Mouse (Mus musculus): ENCODE results near the gene Rab8a. TPM values are rescaled to one million over a fixed set of nuclear protein-coding genes. Genes with fewer than 3 reads are reported as not detected.

The Rab8a gene
- polyA plus RNA-seq, 1 experiment from 2014 or later = 457 TPM

DNA sequence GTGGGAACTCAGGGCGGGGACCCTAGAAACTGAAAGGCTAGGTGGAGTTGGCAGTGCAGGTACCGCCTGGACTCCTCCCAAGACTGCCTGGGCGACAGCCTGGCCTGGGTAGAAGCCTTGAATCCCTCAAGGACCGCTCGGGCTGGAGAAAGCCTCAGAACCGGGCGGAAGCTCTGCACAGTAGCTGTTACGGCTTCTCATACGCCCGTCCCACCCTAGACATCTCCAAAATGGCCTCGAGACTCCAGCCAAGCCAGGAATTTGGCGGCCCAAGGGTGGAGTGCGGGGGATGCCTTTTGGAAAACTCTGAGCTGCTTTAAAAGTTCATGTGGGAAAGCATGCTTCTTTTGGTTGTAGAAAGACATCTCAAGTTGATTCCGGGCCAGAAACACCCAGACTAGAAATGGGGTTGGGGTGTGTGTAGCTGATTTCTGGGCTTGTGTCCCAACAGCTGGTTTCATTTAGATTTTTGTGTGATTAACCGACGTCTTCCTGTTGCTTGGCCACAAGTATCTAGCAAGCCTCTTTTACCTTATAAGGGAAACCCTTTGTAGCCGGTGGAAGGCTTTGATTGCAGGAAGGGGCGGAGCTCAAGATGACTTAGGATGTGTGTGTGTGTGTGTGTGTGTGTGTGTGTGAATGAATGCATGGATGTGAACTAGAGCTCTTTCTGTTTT, 24.6 kb upstream of the Rab8a start:
- H3K79me2 ChIP-seq (ENCODE audit: inconsistent target) = peaks cover 59% of the 10 kb centered on the region
- H3K27ac ChIP-seq = peak overlapping the region; percentile 99
- peak overlapping the region; percentile 97 for H3K4me3 ChIP-seq (ENCODE audit: inconsistent target)
- peaks cover 32% of the 10 kb centered on the region for H3K36me3 ChIP-seq (ENCODE audit: inconsistent target)
- WGBS (ENCODE audit: missing documents) = 2% methylated on average over 16 of the region's 18 CpGs

GRCm38 (mm10) chr8:72137431-72137830, 23.6 kb upstream of the Rab8a start:
- Histone ChIP-seq H3K36me3 (ENCODE audit: inconsistent target) (peaks cover 41% of the 10 kb centered on the region), H3K4me3 (ENCODE audit: inconsistent target) (peak overlapping the region; percentile 97), H3K27ac (peak overlapping the region; percentile 99), H3K79me2 (ENCODE audit: inconsistent target) (peaks cover 69% of the 10 kb centered on the region)
- 75% methylated on average over 2 of the region's 2 CpGs for WGBS (ENCODE audit: missing documents)

DNA sequence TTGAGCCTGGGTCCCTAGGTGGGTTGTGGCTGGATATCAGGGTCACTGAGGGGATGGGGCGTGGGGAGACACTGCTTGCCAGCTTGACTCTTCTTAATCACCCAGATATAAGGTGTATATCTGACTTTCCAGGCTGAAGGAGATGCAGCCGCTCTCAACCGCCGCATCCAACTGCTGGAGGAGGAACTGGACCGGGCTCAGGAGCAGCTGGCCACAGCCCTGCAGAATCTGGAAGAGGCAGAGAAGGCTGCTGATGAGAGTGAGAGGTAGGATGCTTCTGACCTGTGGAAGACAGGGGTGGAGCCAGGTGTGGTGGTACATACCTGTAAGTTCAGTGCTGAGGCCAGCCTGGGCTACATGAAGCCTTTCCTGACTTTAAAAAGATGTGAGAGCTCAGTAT, 22.5 kb upstream of the Rab8a start:
- WGBS (ENCODE audit: missing documents) = 98% methylated on average over 5 of the region's 5 CpGs
- H3K79me2 ChIP-seq (ENCODE audit: inconsistent target) = peaks cover 79% of the 10 kb centered on the region
- H3K4me3 ChIP-seq (ENCODE audit: inconsistent target) = no peak overlapping the region
- H3K27ac ChIP-seq = no peak overlapping the region
- H3K36me3 ChIP-seq (ENCODE audit: inconsistent target) = peaks cover 50% of the 10 kb centered on the region

DNA sequence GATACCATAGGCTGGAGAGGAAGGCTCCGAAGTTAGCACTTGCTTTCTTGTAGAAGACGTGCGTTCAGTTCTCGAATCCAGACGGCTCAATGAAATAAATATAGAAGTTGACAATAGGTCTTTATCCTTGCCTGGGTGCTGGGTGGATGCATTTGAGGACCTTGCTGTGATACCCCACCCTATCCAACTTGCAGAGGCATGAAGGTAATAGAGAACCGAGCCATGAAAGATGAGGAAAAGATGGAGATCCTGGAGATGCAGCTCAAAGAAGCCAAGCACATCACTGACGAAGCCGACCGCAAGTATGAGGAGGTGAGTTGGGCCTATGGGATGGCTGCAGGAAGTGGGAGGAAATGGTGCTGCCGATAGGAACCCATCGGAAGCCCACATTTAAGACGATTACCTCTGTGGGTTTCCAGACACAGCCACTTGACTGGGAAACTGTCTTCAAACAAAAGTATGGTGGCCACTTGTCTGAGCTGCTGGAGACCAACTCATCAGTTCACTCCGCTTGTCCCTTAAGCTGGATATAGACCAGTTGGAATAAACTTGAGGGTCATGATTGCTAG, 17.7 kb upstream of the Rab8a start:
- Histone ChIP-seq H3K36me3 (ENCODE audit: inconsistent target) (peaks cover 83% of the 10 kb centered on the region), H3K27ac (peak overlapping the region; percentile 73), H3K4me3 (ENCODE audit: inconsistent target) (no peak overlapping the region), H3K79me2 (ENCODE audit: inconsistent target) (peaks cover 87% of the 10 kb centered on the region)
- 91% methylated on average over 13 of the region's 13 CpGs for WGBS (ENCODE audit: missing documents)

DNA sequence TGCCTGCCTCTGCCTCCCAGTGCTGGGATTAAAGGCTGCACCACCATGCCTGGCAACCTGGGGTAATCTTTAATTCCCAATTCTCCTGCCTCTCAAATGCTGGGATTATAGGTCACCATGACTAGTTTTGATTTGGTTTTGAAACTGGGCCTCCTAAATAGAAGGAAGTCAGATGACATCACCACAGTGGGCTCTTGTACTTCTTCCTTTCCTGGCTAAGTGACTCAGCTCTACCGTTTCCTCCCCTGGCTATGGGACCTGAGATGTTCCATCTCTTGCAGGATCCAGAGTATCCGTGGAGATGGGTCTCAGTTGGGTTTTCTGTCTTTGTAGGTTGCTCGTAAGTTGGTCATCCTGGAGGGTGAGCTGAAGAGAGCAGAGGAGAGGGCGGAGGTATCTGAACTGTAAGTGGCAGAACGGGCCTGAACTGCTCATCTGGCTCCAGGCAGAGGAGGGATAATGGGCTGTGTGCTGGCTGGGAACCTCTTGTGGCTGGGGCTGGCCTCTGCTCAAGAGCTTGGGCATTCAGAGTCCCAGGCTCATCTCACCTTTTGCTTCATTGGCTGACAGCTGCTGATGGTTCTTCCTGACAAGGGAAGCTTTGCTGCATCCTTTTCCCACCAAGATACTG, 16.5 kb upstream of the Rab8a start:
- Histone ChIP-seq H3K36me3 (ENCODE audit: inconsistent target) (peaks cover 80% of the 10 kb centered on the region), H3K79me2 (ENCODE audit: inconsistent target) (peaks cover 84% of the 10 kb centered on the region), H3K27ac (peak overlapping the region; percentile 73), H3K4me3 (ENCODE audit: inconsistent target) (no peak overlapping the region)
- WGBS (ENCODE audit: missing documents) = 54% methylated on average over 5 of the region's 5 CpGs

DNA sequence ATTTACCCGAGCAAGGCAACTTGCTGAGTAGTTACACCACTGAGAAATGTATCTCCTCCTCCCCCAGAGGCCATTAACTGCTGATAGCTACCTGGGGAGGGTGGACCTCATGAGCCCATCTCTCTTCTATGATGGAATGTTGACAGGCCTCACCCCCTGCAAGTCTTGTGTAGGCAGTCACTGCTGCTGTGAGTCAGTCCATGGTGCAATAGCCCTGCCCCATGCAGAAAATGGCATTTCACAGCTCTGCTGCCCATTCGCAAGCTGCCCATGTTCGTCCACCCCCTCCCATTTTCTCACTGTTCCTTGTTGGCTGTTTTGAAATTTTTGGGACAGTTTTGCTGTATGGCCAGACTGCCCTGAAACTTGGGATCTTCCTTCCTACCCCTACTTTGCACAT, 15.5 kb upstream of the Rab8a start:
- WGBS (ENCODE audit: missing documents) = 84% methylated on average over 3 of the region's 3 CpGs
- Histone ChIP-seq H3K79me2 (ENCODE audit: inconsistent target) (peaks cover 79% of the 10 kb centered on the region), H3K4me3 (ENCODE audit: inconsistent target) (no peak overlapping the region), H3K36me3 (ENCODE audit: inconsistent target) (peaks cover 79% of the 10 kb centered on the region), H3K27ac (no peak overlapping the region)

GRCm38 (mm10) chr8:72146056-72146455, 14.9 kb upstream of the Rab8a start:
- 81% methylated on average over 1 of the region's 1 CpGs for WGBS (ENCODE audit: missing documents)
- no peak overlapping the region for H3K4me3 ChIP-seq (ENCODE audit: inconsistent target)
- H3K36me3 ChIP-seq (ENCODE audit: inconsistent target) = peaks cover 75% of the 10 kb centered on the region
- H3K27ac ChIP-seq = no peak overlapping the region
- H3K79me2 ChIP-seq (ENCODE audit: inconsistent target) = peaks cover 73% of the 10 kb centered on the region

- Histone ChIP-seq H3K36me3 (ENCODE audit: inconsistent target) (peaks cover 70% of the 10 kb centered on the region), H3K79me2 (ENCODE audit: inconsistent target) (peaks cover 68% of the 10 kb centered on the region), H3K4me3 (ENCODE audit: inconsistent target) (no peak overlapping the region), H3K27ac (no peak overlapping the region)
- WGBS (ENCODE audit: missing documents) = 96% methylated on average over 3 of the region's 3 CpGs
These were observed 14.4 kb upstream of the Rab8a start for GRCm38 (mm10) chr8:72146556-72146955.

GRCm38 (mm10) chr8:72147266-72147665, 13.7 kb upstream of the Rab8a start:
- WGBS (ENCODE audit: missing documents) = 91% methylated on average over 2 of the region's 2 CpGs
- Histone ChIP-seq H3K79me2 (ENCODE audit: inconsistent target) (peaks cover 61% of the 10 kb centered on the region), H3K4me3 (ENCODE audit: inconsistent target) (no peak overlapping the region), H3K27ac (no peak overlapping the region), H3K36me3 (ENCODE audit: inconsistent target) (peaks cover 65% of the 10 kb centered on the region)

GRCm38 (mm10) chr8:72149056-72149455, 11.9 kb upstream of the Rab8a start:
- Histone ChIP-seq H3K4me3 (ENCODE audit: inconsistent target) (no peak overlapping the region), H3K36me3 (ENCODE audit: inconsistent target) (peaks cover 65% of the 10 kb centered on the region), H3K27ac (no peak overlapping the region), H3K79me2 (ENCODE audit: inconsistent target) (peaks cover 50% of the 10 kb centered on the region; the same call in 1 of the 2 replicates)
- WGBS (ENCODE audit: missing documents) = 100% methylated on average over 1 of the region's 1 CpGs

- H3K36me3 ChIP-seq (ENCODE audit: inconsistent target) = peaks cover 51% of the 10 kb centered on the region
- H3K79me2 ChIP-seq (ENCODE audit: inconsistent target) = peaks cover 35% of the 10 kb centered on the region; the same call in 1 of the 2 replicates
- H3K4me3 ChIP-seq (ENCODE audit: inconsistent target) = no peak overlapping the region
- no peak overlapping the region for H3K27ac ChIP-seq
- WGBS (ENCODE audit: missing documents) = 7% methylated on average over 3 of the region's 3 CpGs
These were observed 9.5 kb upstream of the Rab8a start for GRCm38 (mm10) chr8:72151418-72152078.

DNA sequence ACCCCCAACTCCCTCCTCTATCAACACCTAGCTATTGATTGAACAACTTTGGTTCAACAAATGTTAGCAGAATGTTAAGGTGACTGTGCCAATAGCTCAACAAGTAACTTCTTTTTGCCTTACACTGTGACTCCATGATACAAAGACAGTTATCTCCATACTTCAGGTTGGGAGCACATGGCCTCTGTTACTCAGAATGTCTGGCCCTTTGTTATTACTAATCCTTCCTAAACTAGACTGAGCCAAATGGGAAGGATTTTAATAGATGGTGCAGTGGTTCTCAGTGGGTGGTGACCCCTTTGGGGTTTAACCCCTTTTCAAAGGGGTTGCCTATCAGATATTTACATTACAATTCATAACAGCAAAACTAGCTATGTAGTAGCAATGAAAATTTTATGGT, 7.6 kb upstream of the Rab8a start:
- H3K36me3 ChIP-seq (ENCODE audit: inconsistent target) = peaks cover 33% of the 10 kb centered on the region

DNA sequence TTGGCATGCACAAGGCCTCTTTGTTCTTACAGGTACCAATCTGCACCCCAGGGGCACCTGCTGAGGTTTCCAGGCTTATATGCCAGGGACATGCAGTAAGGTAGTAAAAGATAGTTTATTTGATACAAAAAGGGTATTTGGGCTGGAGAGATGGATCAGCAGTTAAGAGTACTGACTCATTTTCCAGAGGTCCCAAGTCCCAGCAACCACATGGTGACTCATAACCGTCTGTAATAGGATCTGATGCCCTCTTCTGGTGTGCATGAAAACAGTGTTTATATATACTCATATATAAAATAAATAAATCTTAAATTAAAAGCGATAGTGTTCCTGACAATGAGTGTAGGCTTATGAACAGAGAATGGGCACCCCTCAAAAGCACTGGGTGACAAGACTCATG, 2.9 kb upstream of the Rab8a start:
- H3K4me3 ChIP-seq (ENCODE audit: inconsistent target) = no peak overlapping the region
- 88% methylated on average over 2 of the region's 2 CpGs for WGBS (ENCODE audit: missing documents)

More for the DNA sequence above, 7.6 kb upstream of the Rab8a start:
- Histone ChIP-seq H3K79me2 (ENCODE audit: inconsistent target) (peaks cover 18% of the 10 kb centered on the region; the same call in 1 of the 2 replicates), H3K4me3 (ENCODE audit: inconsistent target) (no peak overlapping the region), H3K27ac (no peak overlapping the region)

DNA sequence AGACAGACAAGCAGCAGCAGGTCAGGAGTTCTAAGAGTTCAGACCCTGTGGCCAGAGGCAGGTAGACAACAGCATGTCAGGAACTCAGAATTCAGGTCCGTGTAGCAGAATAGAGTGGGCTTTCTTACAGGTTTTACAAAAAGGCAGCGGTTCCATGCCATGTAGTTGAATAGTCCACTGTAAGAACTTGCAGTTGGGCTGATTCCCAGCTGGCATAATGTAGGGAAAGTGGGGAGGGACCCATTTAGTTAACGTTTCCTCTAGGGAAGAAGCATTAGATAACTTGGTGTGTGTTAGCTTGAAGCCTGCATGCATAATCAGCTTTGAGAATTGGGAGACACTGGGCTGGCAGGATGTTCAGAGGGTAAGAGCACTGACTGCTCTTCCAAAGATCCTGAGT, 2.3 kb upstream of the Rab8a start:
- no peak overlapping the region for H3K4me3 ChIP-seq (ENCODE audit: inconsistent target)

More for the DNA sequence above, 2.9 kb upstream of the Rab8a start:
- Histone ChIP-seq H3K27ac (no peak overlapping the region), H3K79me2 (ENCODE audit: inconsistent target) (peaks cover 36% of the 10 kb centered on the region), H3K36me3 (ENCODE audit: inconsistent target) (peaks cover 5% of the 10 kb centered on the region)

DNA sequence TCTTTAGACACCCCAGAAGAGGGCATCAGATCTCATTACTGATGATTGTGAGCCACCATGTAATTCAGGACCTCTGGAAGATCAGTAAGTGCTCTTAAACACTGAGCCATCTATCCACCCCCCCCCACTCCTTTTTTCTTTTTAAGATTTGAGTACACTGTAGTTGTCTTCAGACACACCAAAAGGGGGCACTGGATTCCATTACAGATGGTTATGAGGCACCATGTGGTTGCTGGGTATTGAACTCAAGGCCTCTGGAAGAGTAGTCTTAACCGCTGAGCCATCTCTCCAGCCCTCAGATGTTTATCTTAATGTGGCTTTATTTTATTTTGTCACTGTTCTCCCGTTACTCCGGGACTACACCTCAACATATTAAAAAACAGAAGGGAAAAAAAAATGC, 993 bp upstream of the Rab8a start:
- Histone ChIP-seq H3K4me3 (ENCODE audit: inconsistent target) (peak overlapping the region; percentile 47), H3K27ac (peak overlapping the region; percentile 71), H3K36me3 (ENCODE audit: inconsistent target) (peaks cover 9% of the 10 kb centered on the region; the same call in 1 of the 2 replicates), H3K79me2 (ENCODE audit: inconsistent target) (peaks cover 50% of the 10 kb centered on the region)
- 15% methylated on average over 3 of the region's 3 CpGs for WGBS (ENCODE audit: missing documents)

More for the DNA sequence above, 2.3 kb upstream of the Rab8a start:
- no peak overlapping the region for H3K27ac ChIP-seq
- H3K79me2 ChIP-seq (ENCODE audit: inconsistent target) = peaks cover 38% of the 10 kb centered on the region
- 96% methylated on average over 3 of the region's 3 CpGs for WGBS (ENCODE audit: missing documents)
- H3K36me3 ChIP-seq (ENCODE audit: inconsistent target) = no peaks in the 10 kb centered on the region
